Mouse (Mus musculus) gastrocnemius, adult 8-10 months (tissue): ENCODE results near the gene Ccl7. TPM values are rescaled to one million over a fixed set of nuclear protein-coding genes. Genes with fewer than 3 reads are reported as not detected.

Experiments used
- total RNA-seq, 4 experiments: library from RNA; stranded (reverse); gene quantifications; 2 replicates each; pipeline ENCODE4 v1.2.4; 2022

Ccl7 gene
- total RNA-seq, 4 experiments from 2014 or later: 0.56 TPM; not detected in 3

Other genes starting within 250 kb of the Ccl7 start
- under 1 TPM in 3 of 4 experiments, not detected in 1; 0.12 to 0.13 (median 0.12) TPM for gene 5530401A14Rik, start 185.0 kb upstream of the Ccl7 start, total RNA-seq
- 1 to 10 TPM in 1 of 4 experiments, under 1 TPM in 3; 0.13 to 1.5 (median 0.41) TPM for gene Asic2, start 77.3 kb upstream of the Ccl7 start, total RNA-seq
- gene Ccl2, start 10.1 kb upstream of the Ccl7 start, total RNA-seq: under 1 TPM in 2 of 4 experiments, not detected in 2; 0.74 to 0.94 TPM
- gene Gm17268, start 7.2 kb upstream of the Ccl7 start, total RNA-seq: not detected
- 10 to 100 TPM; 13.0 to 23.4 (median 18.2) TPM for gene Ccl11, start 12.1 kb downstream of the Ccl7 start, total RNA-seq
- gene Ccl12, start 56.1 kb downstream of the Ccl7 start, total RNA-seq: not detected
- gene Ccl8, start 69.5 kb downstream of the Ccl7 start, total RNA-seq: under 1 TPM in 1 of 4 experiments, not detected in 3; 0.86 TPM